Mouse (Mus musculus) stomach, embryonic 15.5 days (tissue): ENCODE results near the gene Drd2. TPM values are rescaled to one million over a fixed set of nuclear protein-coding genes. Genes with fewer than 3 reads are reported as not detected.

Source experiments
- ATAC-seq: fragments of 200-750 bp; cut with Nextera tagmentation; 2 replicates; pipeline ENCODE4 v1.8.0; 2017; ENCODE audit warnings: low read depth, moderate number of reproducible peaks, moderate TSS enrichment; ENCODE audit not compliant: insufficient read depth, low FRiP score
- H3K27ac ChIP-seq: fragments of 300-500 bp; sonication (generic); 2 replicates; pipeline ENCODE4 v1.5.1; 2015; ENCODE audit warnings: mild to moderate bottlenecking, inconsistent platforms
- H3K27me3 ChIP-seq: fragments of 300-500 bp; sonication (generic); replicated peaks from 2 replicates; pipeline ENCODE4 v1.6.1; 2015; ENCODE audit warnings: inconsistent platforms
- H3K36me3 ChIP-seq: fragments of 300-500 bp; sonication (generic); 2 replicates; pipeline ENCODE4 v1.6.1; 2015; ENCODE audit warnings: inconsistent platforms
- H3K4me1 ChIP-seq: fragments of 300-500 bp; sonication (generic); 2 replicates; pipeline ENCODE4 v1.6.1; 2015; ENCODE audit warnings: inconsistent platforms
- H3K4me2 ChIP-seq: fragments of 300-500 bp; sonication (generic); 2 replicates; pipeline ENCODE4 v1.6.1; 2015; ENCODE audit warnings: mild to moderate bottlenecking, inconsistent platforms
- H3K4me3 ChIP-seq: fragments of 300-500 bp; sonication (generic); replicated peaks from 2 replicates; pipeline ENCODE4 v1.5.1; 2015; ENCODE audit warnings: inconsistent platforms
- H3K9ac ChIP-seq: fragments of 300-500 bp; sonication (generic); 2 replicates; pipeline ENCODE4 v1.6.1; 2015; ENCODE audit warnings: inconsistent platforms
- H3K9me3 ChIP-seq: fragments of 300-500 bp; sonication (generic); 2 replicates; pipeline ENCODE4 v1.6.1; 2016; ENCODE audit warnings: inconsistent platforms
- WGBS: fragments of 180-500 bp; shearing (Covaris S2); methylation state at CpG from one replicate; pipeline ENCODE4 v1.1.7; 2015; 5-methylcytosine and 5-hydroxymethylcytosine counted together
- polyA plus RNA-seq: library from polyadenylated mRNA; unstranded; fragments of >200 nt; fragmentation: Nextera tagmentation; extraction: Ambion mirVana; gene quantifications from 2 replicates; pipeline ENCODE4 v1.2.1, GENCODE M21; 2015

Drd2 gene
- 0.05 and 0.12 TPM in 2 replicates for polyA plus RNA-seq

- no peaks in the 10 kb centered on the region for H3K36me3 ChIP-seq
- 2% methylated on average over 75 of the region's 84 CpGs for WGBS
- no peak within 1 kb of the TSS for H3K27ac ChIP-seq
- H3K4me2 ChIP-seq, result peak within 1 kb of the TSS; percentile 69
- no peak within 1 kb of the TSS for H3K9ac ChIP-seq
- H3K9me3 ChIP-seq, result no peaks in the 10 kb centered on the region
- peak; percentile 87 for ATAC-seq
- H3K27me3 ChIP-seq, result peaks cover 27% of the 10 kb centered on the region
- H3K4me3 ChIP-seq, result peak within 1 kb of the TSS; percentile 27
- peaks cover 6% of the 10 kb centered on the region; the same call in 1 of the 2 replicates for H3K4me1 ChIP-seq
Observed at GRCm38 (mm10) chr9:49340136-49341043, at the start of gene Drd2. Drd2 (plus strand) TSS chr9:49340627.

GRCm38 (mm10) chr9:49295101-49295500 is 45.3 kb upstream of the Drd2 start:
- Histone ChIP-seq H3K36me3 (no peaks in the 10 kb centered on the region), H3K4me3 (no peak overlapping the region), H3K4me1 (no peaks in the 10 kb centered on the region), H3K9me3 (no peaks in the 10 kb centered on the region), H3K27ac (no peak overlapping the region), H3K9ac (no peak overlapping the region), H3K4me2 (no peak overlapping the region), H3K27me3 (no peaks in the 10 kb centered on the region)
- 60% methylated on average over 1 of the region's 1 CpGs for WGBS
- no peak for ATAC-seq

- Histone ChIP-seq H3K27me3 (no peaks in the 10 kb centered on the region), H3K4me1 (no peaks in the 10 kb centered on the region), H3K36me3 (no peaks in the 10 kb centered on the region), H3K4me2 (no peak overlapping the region), H3K9me3 (no peaks in the 10 kb centered on the region), H3K9ac (no peak overlapping the region), H3K27ac (no peak overlapping the region), H3K4me3 (no peak overlapping the region)
- ATAC-seq, result no peak
- WGBS, result 68% methylated on average over 3 of the region's 3 CpGs
Observed at GRCm38 (mm10) chr9:49307576-49307975, 32.9 kb upstream of the Drd2 start.

GRCm38 (mm10) chr9:49310821-49311220 is 29.6 kb upstream of the Drd2 start:
- no peaks in the 10 kb centered on the region for H3K27me3 ChIP-seq
- no peak overlapping the region for H3K4me3 ChIP-seq
- no peak overlapping the region for H3K9ac ChIP-seq
- WGBS, result 41% methylated on average over 4 of the region's 4 CpGs
- no peaks in the 10 kb centered on the region for H3K4me1 ChIP-seq
- H3K36me3 ChIP-seq, result no peaks in the 10 kb centered on the region
- H3K9me3 ChIP-seq, result no peaks in the 10 kb centered on the region
- H3K27ac ChIP-seq, result no peak overlapping the region
- H3K4me2 ChIP-seq, result no peak overlapping the region
- no peak for ATAC-seq

GRCm38 (mm10) chr9:49318638-49319037 is 21.8 kb upstream of the Drd2 start:
- Histone ChIP-seq H3K36me3 (no peaks in the 10 kb centered on the region), H3K27ac (no peak overlapping the region)
- no peak for ATAC-seq

GRCm38 (mm10) chr9:49341044-49341365 is 578 bp downstream of the Drd2 start:
- Histone ChIP-seq H3K36me3 (no peaks in the 10 kb centered on the region), H3K9ac (no peak overlapping the region), H3K4me1 (peaks cover 6% of the 10 kb centered on the region; the same call in 1 of the 2 replicates), H3K27me3 (peaks cover 27% of the 10 kb centered on the region), H3K9me3 (no peaks in the 10 kb centered on the region), H3K4me2 (peak overlapping the region; percentile 69), H3K4me3 (no peak overlapping the region), H3K27ac (no peak overlapping the region)
- ATAC-seq, result no peak
- WGBS, result 2% methylated on average over 10 of the region's 10 CpGs

More at GRCm38 (mm10) chr9:49318638-49319037, 21.8 kb upstream of the Drd2 start:
- H3K4me1 ChIP-seq, result no peaks in the 10 kb centered on the region
- H3K4me3 ChIP-seq, result no peak overlapping the region
- no peaks in the 10 kb centered on the region for H3K27me3 ChIP-seq
- H3K9me3 ChIP-seq, result no peaks in the 10 kb centered on the region
- H3K9ac ChIP-seq, result no peak overlapping the region
- no peak overlapping the region for H3K4me2 ChIP-seq

GRCm38 (mm10) chr9:49365763-49366162 is 25.3 kb downstream of the Drd2 start:
- no peak overlapping the region for H3K4me3 ChIP-seq
- H3K4me2 ChIP-seq, result 0 out of 2 replicates have a peak overlapping the region, but pooled peaks have one; percentile 10
- ATAC-seq, result peak; percentile 79
- no peak overlapping the region for H3K27ac ChIP-seq
- no peaks in the 10 kb centered on the region for H3K4me1 ChIP-seq
- WGBS, result 9% methylated on average over 5 of the region's 5 CpGs
- no peak overlapping the region for H3K9ac ChIP-seq
- no peaks in the 10 kb centered on the region for H3K27me3 ChIP-seq
- no peaks in the 10 kb centered on the region for H3K36me3 ChIP-seq
- no peaks in the 10 kb centered on the region for H3K9me3 ChIP-seq

GRCm38 (mm10) chr9:49373946-49374345 is 33.5 kb downstream of the Drd2 start:
- no peak for ATAC-seq
- Histone ChIP-seq H3K36me3 (no peaks in the 10 kb centered on the region), H3K4me3 (no peak overlapping the region)

GRCm38 (mm10) chr9:49379962-49380361 is 39.5 kb downstream of the Drd2 start:
- H3K9ac ChIP-seq, result no peak overlapping the region

More at GRCm38 (mm10) chr9:49373946-49374345, 33.5 kb downstream of the Drd2 start:
- Histone ChIP-seq H3K27ac (no peak overlapping the region), H3K4me1 (no peaks in the 10 kb centered on the region), H3K27me3 (no peaks in the 10 kb centered on the region), H3K9ac (no peak overlapping the region), H3K9me3 (no peaks in the 10 kb centered on the region), H3K4me2 (no peak overlapping the region)
- 79% methylated on average over 2 of the region's 2 CpGs for WGBS

GRCm38 (mm10) chr9:49384041-49384440 is 43.6 kb downstream of the Drd2 start:
- no peak overlapping the region for H3K4me2 ChIP-seq
- no peaks in the 10 kb centered on the region for H3K27me3 ChIP-seq
- H3K9me3 ChIP-seq, result no peaks in the 10 kb centered on the region
- no peaks in the 10 kb centered on the region for H3K4me1 ChIP-seq
- H3K27ac ChIP-seq, result no peak overlapping the region
- H3K4me3 ChIP-seq, result no peak overlapping the region
- whole genome bisulfite sequencing, result 88% methylated on average over 3 of the region's 3 CpGs
- ATAC-seq, result no peak
- no peaks in the 10 kb centered on the region for H3K36me3 ChIP-seq
- H3K9ac ChIP-seq, result no peak overlapping the region

More at GRCm38 (mm10) chr9:49379962-49380361, 39.5 kb downstream of the Drd2 start:
- Histone ChIP-seq H3K4me2 (no peak overlapping the region), H3K4me1 (no peaks in the 10 kb centered on the region), H3K27ac (no peak overlapping the region), H3K9me3 (no peaks in the 10 kb centered on the region), H3K4me3 (no peak overlapping the region), H3K36me3 (no peaks in the 10 kb centered on the region), H3K27me3 (no peaks in the 10 kb centered on the region)
- 89% methylated on average over 4 of the region's 4 CpGs for WGBS
- no peak for ATAC-seq

- H3K36me3 ChIP-seq, result no peaks in the 10 kb centered on the region
- no peaks in the 10 kb centered on the region for H3K27me3 ChIP-seq
- no peaks in the 10 kb centered on the region for H3K9me3 ChIP-seq
- ATAC-seq, result no peak
- no peak overlapping the region for H3K4me2 ChIP-seq
- no peak overlapping the region for H3K27ac ChIP-seq
- 82% methylated on average over 6 of the region's 6 CpGs for WGBS
- H3K4me3 ChIP-seq, result no peak overlapping the region
- H3K4me1 ChIP-seq, result no peaks in the 10 kb centered on the region
- no peak overlapping the region for H3K9ac ChIP-seq
Observed at GRCm38 (mm10) chr9:49384855-49385254, 44.4 kb downstream of the Drd2 start.

GRCm38 (mm10) chr9:49385301-49385700 is 44.9 kb downstream of the Drd2 start:
- Histone ChIP-seq H3K9me3 (no peaks in the 10 kb centered on the region), H3K36me3 (no peaks in the 10 kb centered on the region), H3K4me1 (no peaks in the 10 kb centered on the region), H3K4me2 (no peak overlapping the region), H3K27me3 (no peaks in the 10 kb centered on the region), H3K4me3 (no peak overlapping the region), H3K9ac (no peak overlapping the region), H3K27ac (no peak overlapping the region)
- ATAC-seq, result no peak
- WGBS, result 24% methylated on average over 7 of the region's 7 CpGs
